24 mouse cellular contexts compared by ENCODE assay signal in the genomic region with DNA sequence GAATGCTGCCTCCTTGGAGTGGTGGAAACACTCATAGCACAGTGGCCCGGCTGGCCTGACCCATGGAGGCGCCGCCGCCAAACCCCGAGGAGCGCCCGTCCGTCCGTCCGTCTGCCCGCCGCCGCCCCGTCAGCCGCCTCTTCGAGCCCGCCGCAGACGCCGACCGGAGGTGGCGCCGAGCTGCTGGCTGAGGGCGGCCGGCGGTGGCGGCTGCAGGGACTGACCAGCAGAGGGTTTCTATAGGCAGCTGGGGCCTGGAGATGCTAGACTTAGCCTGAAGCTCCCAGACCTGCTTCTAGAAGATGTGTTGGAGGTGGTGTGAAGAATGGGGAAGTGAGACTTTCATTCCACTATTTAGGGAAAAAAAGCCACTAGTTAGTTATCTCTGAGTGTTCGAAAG. TPM values are rescaled to one million over a fixed set of nuclear protein-coding genes. Genes with fewer than 3 reads are reported as not detected.
"Had no signal": no experiment of that assay in that cellular context is flagged by ENCODE, and none has a peak within 500 bp of the region (broad histone marks: within the 10 kb centered on the region; RNA-seq: fewer than 3 reads in every experiment).

No protein-coding gene starts in this region.

- H3K9me3 ChIP-seq: kidney, embryonic 15.5 days; liver, embryonic 13.5 days; midbrain, embryonic 10.5 days; midbrain, embryonic 13.5 days; stomach, embryonic 15.5 days had no signal

- H3K4me3 ChIP-seq: kidney, embryonic 15.5 days; left cerebral cortex, adult 2 months; liver, embryonic 13.5 days; midbrain, embryonic 10.5 days; midbrain, embryonic 13.5 days; stomach, embryonic 15.5 days had no signal

- H3K4me2 ChIP-seq: kidney, embryonic 15.5 days; liver, embryonic 13.5 days; midbrain, embryonic 13.5 days; stomach, embryonic 15.5 days had no signal

- ATAC-seq: midbrain, embryonic 13.5 days; midbrain, embryonic 16.5 days had no signal

- DNase-seq: kidney, adult 8-10 months; kidney, postnatal 10 days; kidney, postnatal 36 days; layer of hippocampus, postnatal 36 days; liver, embryonic 13.5 days; lung, adult 2 months; lung, postnatal 14 days; lung, postnatal 4 days; spleen, adult 18-20 months; thymus, postnatal 25 days had no signal

- H3K27ac ChIP-seq: kidney, embryonic 15.5 days; left cerebral cortex, adult 2 months; liver, embryonic 13.5 days; midbrain, embryonic 10.5 days; midbrain, embryonic 13.5 days; stomach, embryonic 15.5 days had no signal

- H3K27me3 ChIP-seq: kidney, embryonic 15.5 days; liver, embryonic 13.5 days; midbrain, embryonic 13.5 days; stomach, embryonic 15.5 days had no signal

- H3K9ac ChIP-seq: kidney, embryonic 15.5 days; liver, embryonic 13.5 days; midbrain, embryonic 13.5 days; stomach, embryonic 15.5 days had no signal

RNA-seq across cellular contexts. Expression of a gene that starts 29.2 kb away (rescaled TPM):
- total RNA-seq: layer of hippocampus, postnatal 10 days; layer of hippocampus, postnatal 36 days; left cerebral cortex, adult 2 months; left cerebral cortex, postnatal 10 days; left cerebral cortex, postnatal 36 days; megakaryocyte, adult 5-6 weeks had no signal
- polyA plus RNA-seq: limb, embryonic 11.5 days; limb, embryonic 14.5 days; lung, embryonic 16.5 days; neural tube, embryonic 11.5 days had no signal
